Mouse (Mus musculus) T-helper 2 cell (primary cell): Measurements from ENCODE around the gene Gm5771.
"Not testable (repeated sequence)": the region's sequence is repeated elsewhere in the genome, so short reads cannot be mapped to it uniquely, and the experiment has no call there.

Experiments
- in situ Hi-C: fragments of 300-600 bp; cut with MboI, MseI; formaldehyde crosslinking; loops from one replicate; pipeline ENCODE4 v1.15.1; 2025; ENCODE audit warnings: high pct_unique_total_duplicates

The Gm5771 gene

GRCm38 (mm10) chr6:41392056-41392455, at the start of gene Gm5771:
TSS of gene Gm5771 (plus strand) at chr6:41392356.
- in situ Hi-C loops, result not testable (repeated sequence)

- in situ Hi-C loops, result no loop called here
Observed at GRCm38 (mm10) chr6:41353932-41354331, 38.2 kb upstream of the Gm5771 start, which contains the start of gene Try10. TSS of gene Try10 (plus strand) at chr6:41354105.

- in situ Hi-C loops, result not testable (repeated sequence)
Observed at GRCm38 (mm10) chr6:41373772-41374171, 18.4 kb upstream of the Gm5771 start.

- in situ Hi-C loops, result not testable (repeated sequence)
Observed at GRCm38 (mm10) chr6:41377578-41377977, 14.6 kb upstream of the Gm5771 start, which contains the start of gene Prss3. TSS of gene Prss3 (minus strand) at chr6:41377678.

- in situ Hi-C loops, result no loop called here
Observed at GRCm38 (mm10) chr6:41386781-41387180, 5.4 kb upstream of the Gm5771 start.

- in situ Hi-C loops, result not testable (repeated sequence)
Observed at GRCm38 (mm10) chr6:41391640-41392039, 516 bp upstream of the Gm5771 start.

- in situ Hi-C loops, result not testable (repeated sequence)
Observed at GRCm38 (mm10) chr6:41442261-41442660, 50.1 kb downstream of the Gm5771 start.

- in situ Hi-C loops, result not testable (repeated sequence)
Observed at GRCm38 (mm10) chr6:41446045-41446444, 53.9 kb downstream of the Gm5771 start, which contains the start of gene Gm10334. TSS of gene Gm10334 (minus strand) at chr6:41446145.
